Mouse (Mus musculus): Measurements from ENCODE around the gene Cd209f. TPM values are rescaled to one million over a fixed set of nuclear protein-coding genes. Genes with fewer than 3 reads are reported as not detected.
A peak's percentile ranks its signal among the peaks of the same experiment; 100 is the strongest.
"Not testable (repeated sequence)": the region's sequence is repeated elsewhere in the genome, so short reads cannot be mapped to it uniquely, and the experiment has no call there.

The Cd209f gene
- not detected in 2 replicates for polyA plus RNA-seq (2014; fragmentation: Nextera tagmentation; extraction: Ambion mirVana)

- H3K9me3 ChIP-seq (ENCODE audit: control insufficient read depth, low read length); H3K4me2 ChIP-seq (replicated peaks; ENCODE audit: low read depth, low read length); H3K4me1 ChIP-seq (ENCODE audit: control insufficient read depth, insufficient read depth, low read length); ATAC-seq (ENCODE audit: low FRiP score, low TSS enrichment); H3K4me3 ChIP-seq (ENCODE audit: low read length); H3K27ac ChIP-seq (ENCODE audit: low read depth, low read length); H3K27me3 ChIP-seq (ENCODE audit: control insufficient read depth, insufficient read depth, low read length); H3K36me3 ChIP-seq (ENCODE audit: control insufficient read depth, insufficient read depth, low read length); H3K9ac ChIP-seq (ENCODE audit: low read depth, low read length): not testable (repeated sequence)
- 67% methylated on average over 1 of the region's 2 CpGs for WGBS
Measured at GRCm38 (mm10) chr8:4105735-4106134, at the start of gene Cd209f. TSS of gene Cd209f (minus strand) at chr8:4105835.

- ATAC-seq (ENCODE audit: low FRiP score, low TSS enrichment), result no peak
- H3K4me2 ChIP-seq (replicated peaks; ENCODE audit: low read depth, low read length), result no peak overlapping the region
- no peaks in the 10 kb centered on the region for H3K27me3 ChIP-seq (ENCODE audit: control insufficient read depth, insufficient read depth, low read length)
Measured at GRCm38 (mm10) chr8:4154878-4155277, 49.2 kb upstream of the Cd209f start.

GRCm38 (mm10) chr8:4147272-4147671 lies 41.6 kb upstream of the Cd209f start:
- Histone ChIP-seq H3K9me3 (ENCODE audit: control insufficient read depth, low read length) (peaks cover 11% of the 10 kb centered on the region; the same call in 1 of the 2 replicates), H3K4me1 (ENCODE audit: control insufficient read depth, insufficient read depth, low read length) (no peaks in the 10 kb centered on the region), H3K36me3 (ENCODE audit: control insufficient read depth, insufficient read depth, low read length) (no peaks in the 10 kb centered on the region), H3K9ac (ENCODE audit: low read depth, low read length) (no peak overlapping the region), H3K27me3 (ENCODE audit: control insufficient read depth, insufficient read depth, low read length) (no peaks in the 10 kb centered on the region), H3K27ac (ENCODE audit: low read depth, low read length) (no peak overlapping the region), H3K4me3 (ENCODE audit: low read length) (no peak overlapping the region), H3K4me2 (replicated peaks; ENCODE audit: low read depth, low read length) (no peak overlapping the region)
- WGBS, result 31% methylated on average over 1 of the region's 1 CpGs
- ATAC-seq (ENCODE audit: low FRiP score, low TSS enrichment), result no peak

More at GRCm38 (mm10) chr8:4154878-4155277, 49.2 kb upstream of the Cd209f start:
- Histone ChIP-seq H3K4me3 (ENCODE audit: low read length) (no peak overlapping the region), H3K4me1 (ENCODE audit: control insufficient read depth, insufficient read depth, low read length) (no peaks in the 10 kb centered on the region), H3K9me3 (ENCODE audit: control insufficient read depth, low read length) (peaks cover 12% of the 10 kb centered on the region; the same call in 1 of the 2 replicates), H3K9ac (ENCODE audit: low read depth, low read length) (no peak overlapping the region), H3K36me3 (ENCODE audit: control insufficient read depth, insufficient read depth, low read length) (no peaks in the 10 kb centered on the region), H3K27ac (ENCODE audit: low read depth, low read length) (no peak overlapping the region)

- H3K4me2 ChIP-seq (replicated peaks; ENCODE audit: low read depth, low read length), result no peak overlapping the region
- no peaks in the 10 kb centered on the region for H3K4me1 ChIP-seq (ENCODE audit: control insufficient read depth, insufficient read depth, low read length)
- H3K4me3 ChIP-seq (ENCODE audit: low read length), result no peak overlapping the region
- no peaks in the 10 kb centered on the region for H3K9me3 ChIP-seq (ENCODE audit: control insufficient read depth, low read length)
- ATAC-seq (ENCODE audit: low FRiP score, low TSS enrichment), result no peak
- H3K27me3 ChIP-seq (ENCODE audit: control insufficient read depth, insufficient read depth, low read length), result no peaks in the 10 kb centered on the region
- H3K36me3 ChIP-seq (ENCODE audit: control insufficient read depth, insufficient read depth, low read length), result no peaks in the 10 kb centered on the region
- 58% methylated on average over 3 of the region's 3 CpGs for WGBS
- no peak overlapping the region for H3K9ac ChIP-seq (ENCODE audit: low read depth, low read length)
- no peak overlapping the region for H3K27ac ChIP-seq (ENCODE audit: low read depth, low read length)
Measured at GRCm38 (mm10) chr8:4141721-4142120, 36.1 kb upstream of the Cd209f start.

GRCm38 (mm10) chr8:4139660-4140646 lies 34.3 kb upstream of the Cd209f start:
- WGBS, result 13% methylated on average over 12 of the region's 12 CpGs
- Histone ChIP-seq H3K27me3 (ENCODE audit: control insufficient read depth, insufficient read depth, low read length) (no peaks in the 10 kb centered on the region), H3K36me3 (ENCODE audit: control insufficient read depth, insufficient read depth, low read length) (no peaks in the 10 kb centered on the region), H3K9ac (ENCODE audit: low read depth, low read length) (no peak overlapping the region), H3K4me1 (ENCODE audit: control insufficient read depth, insufficient read depth, low read length) (no peaks in the 10 kb centered on the region), H3K9me3 (ENCODE audit: control insufficient read depth, low read length) (no peaks in the 10 kb centered on the region), H3K27ac (ENCODE audit: low read depth, low read length) (no peak overlapping the region), H3K4me2 (replicated peaks; ENCODE audit: low read depth, low read length) (no peak overlapping the region), H3K4me3 (ENCODE audit: low read length) (no peak overlapping the region)
- ATAC-seq (ENCODE audit: low FRiP score, low TSS enrichment), result peak; percentile 72; the same call in 1 of the 2 replicates

GRCm38 (mm10) chr8:4133798-4134197 lies 28.2 kb upstream of the Cd209f start, which contains the start of gene Cd209g:
TSS of gene Cd209g (plus strand) at chr8:4134098.
- no peaks in the 10 kb centered on the region for H3K9me3 ChIP-seq (ENCODE audit: control insufficient read depth, low read length)
- no peaks in the 10 kb centered on the region for H3K4me1 ChIP-seq (ENCODE audit: control insufficient read depth, insufficient read depth, low read length)
- WGBS, result 95% methylated on average over 10 of the region's 10 CpGs
- no peak for ATAC-seq (ENCODE audit: low FRiP score, low TSS enrichment)
- no peak within 1 kb of the TSS for H3K9ac ChIP-seq (ENCODE audit: low read depth, low read length)
- H3K4me2 ChIP-seq (replicated peaks; ENCODE audit: low read depth, low read length), result no peak within 1 kb of the TSS
- H3K27me3 ChIP-seq (ENCODE audit: control insufficient read depth, insufficient read depth, low read length), result no peaks in the 10 kb centered on the region
- no peak within 1 kb of the TSS for H3K4me3 ChIP-seq (ENCODE audit: low read length)
- H3K36me3 ChIP-seq (ENCODE audit: control insufficient read depth, insufficient read depth, low read length), result no peaks in the 10 kb centered on the region
- no peak within 1 kb of the TSS for H3K27ac ChIP-seq (ENCODE audit: low read depth, low read length)

- not testable (repeated sequence) for H3K27me3 ChIP-seq (ENCODE audit: control insufficient read depth, insufficient read depth, low read length); ATAC-seq (ENCODE audit: low FRiP score, low TSS enrichment); H3K36me3 ChIP-seq (ENCODE audit: control insufficient read depth, insufficient read depth, low read length); H3K4me1 ChIP-seq (ENCODE audit: control insufficient read depth, insufficient read depth, low read length); H3K27ac ChIP-seq (ENCODE audit: low read depth, low read length); H3K9me3 ChIP-seq (ENCODE audit: control insufficient read depth, low read length); H3K4me3 ChIP-seq (ENCODE audit: low read length); H3K9ac ChIP-seq (ENCODE audit: low read depth, low read length); H3K4me2 ChIP-seq (replicated peaks; ENCODE audit: low read depth, low read length)
- WGBS, result 68% methylated on average over 3 of the region's 3 CpGs
Measured at GRCm38 (mm10) chr8:4088514-4088913, 17.1 kb downstream of the Cd209f start.

- H3K4me3 ChIP-seq (ENCODE audit: low read length); H3K36me3 ChIP-seq (ENCODE audit: control insufficient read depth, insufficient read depth, low read length); H3K4me1 ChIP-seq (ENCODE audit: control insufficient read depth, insufficient read depth, low read length); H3K9me3 ChIP-seq (ENCODE audit: control insufficient read depth, low read length); H3K4me2 ChIP-seq (replicated peaks; ENCODE audit: low read depth, low read length); H3K27ac ChIP-seq (ENCODE audit: low read depth, low read length); H3K9ac ChIP-seq (ENCODE audit: low read depth, low read length); H3K27me3 ChIP-seq (ENCODE audit: control insufficient read depth, insufficient read depth, low read length): not testable (repeated sequence)
- peak; percentile 77 for ATAC-seq (ENCODE audit: low FRiP score, low TSS enrichment)
- WGBS, result 38% methylated on average over 32 of the region's 33 CpGs
Measured at GRCm38 (mm10) chr8:4087180-4087722, 18.4 kb downstream of the Cd209f start.

Data from kidney, embryonic 14.5 days (tissue).